Mouse (Mus musculus): ENCODE measurements around the gene Gon7. TPM values are rescaled to one million over a fixed set of nuclear protein-coding genes. Genes with fewer than 3 reads are reported as not detected.
A peak's percentile ranks its signal among the peaks of the same experiment; 100 is the strongest.

Gon7 gene
- polyA plus RNA-seq, 1 experiment from 2014 or later, result 55.0 TPM

DNA sequence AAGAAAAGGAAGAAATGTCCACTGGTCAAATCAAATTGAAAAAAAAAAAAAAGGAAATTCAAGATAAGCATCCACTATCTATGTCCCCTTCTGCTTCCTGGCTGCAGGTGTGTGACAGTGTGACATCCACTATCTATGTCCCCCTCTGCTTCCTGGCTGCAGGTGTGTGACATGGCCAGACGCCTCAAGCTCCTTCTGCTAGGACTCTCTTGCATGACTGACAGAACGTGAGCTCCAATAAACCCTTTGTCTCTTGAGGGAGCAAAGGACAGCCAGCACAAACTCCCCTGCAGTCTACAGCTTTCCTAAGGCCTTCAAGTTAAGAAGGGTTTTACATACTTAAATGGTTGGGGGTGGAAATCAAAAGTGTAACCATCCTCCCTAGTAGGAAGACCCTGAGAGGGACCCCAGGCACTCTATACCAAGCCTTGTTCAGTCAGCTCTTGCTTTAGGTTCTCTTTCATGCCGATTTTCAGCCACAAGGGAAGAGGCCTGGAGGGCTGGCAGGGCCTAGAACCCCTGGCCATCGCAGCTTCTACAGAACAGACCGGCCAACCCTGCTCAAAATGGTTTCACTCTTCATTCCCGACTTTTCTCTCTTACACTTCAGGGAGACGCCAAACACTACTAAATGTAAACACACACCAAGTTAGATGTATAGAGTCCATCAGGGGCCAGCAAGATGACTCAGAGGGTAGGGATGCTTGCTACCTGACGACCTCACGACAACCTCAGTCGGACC is 42.8 kb downstream of the Gon7 start:
- Histone ChIP-seq H3K4me1 (replicated peaks) (no peaks in the 10 kb centered on the region), H3K27me3 (no peaks in the 10 kb centered on the region), H3K4me3 (replicated peaks) (no peak overlapping the region), H3K9ac (replicated peaks) (no peak overlapping the region), H3K4me2 (replicated peaks) (no peak overlapping the region), H3K9me3 (no peaks in the 10 kb centered on the region), H3K27ac (no peak overlapping the region), H3K36me3 (no peaks in the 10 kb centered on the region)
- 81% methylated on average over 10 of the region's 10 CpGs for WGBS
- ATAC-seq, result no peak

DNA sequence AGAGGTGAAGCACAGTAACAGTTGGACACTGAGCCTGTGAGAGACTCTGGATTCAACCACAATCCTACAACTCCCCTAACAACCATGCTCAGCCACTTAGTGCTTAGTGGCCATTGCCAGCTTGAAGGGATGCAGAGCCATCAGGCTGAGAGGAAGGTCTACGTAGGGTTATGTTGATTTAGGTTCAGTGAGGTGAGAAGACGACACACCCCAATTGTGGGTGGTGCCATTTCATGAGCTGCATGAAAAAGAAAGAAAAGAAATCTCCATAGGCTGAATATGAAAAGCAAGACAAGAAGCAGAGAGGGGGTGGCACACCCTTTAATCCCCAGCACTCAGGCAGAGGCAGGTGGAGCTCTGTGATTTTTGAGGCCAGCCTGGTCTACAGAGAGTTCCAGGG is 43.5 kb downstream of the Gon7 start:
- no peak for ATAC-seq

GRCm38 (mm10) chr12:102713153-102713865 is 44.3 kb downstream of the Gon7 start:
- Histone ChIP-seq H3K36me3 (no peaks in the 10 kb centered on the region), H3K4me3 (replicated peaks) (no peak overlapping the region), H3K27ac (no peak overlapping the region), H3K27me3 (no peaks in the 10 kb centered on the region), H3K9me3 (no peaks in the 10 kb centered on the region), H3K4me1 (replicated peaks) (no peaks in the 10 kb centered on the region), H3K4me2 (replicated peaks) (no peak overlapping the region), H3K9ac (replicated peaks) (no peak overlapping the region)
- ATAC-seq, result no peak
- WGBS, result 80% methylated on average over 20 of the region's 20 CpGs

More for the DNA sequence above, 43.5 kb downstream of the Gon7 start:
- WGBS, result 79% methylated on average over 2 of the region's 2 CpGs
- no peaks in the 10 kb centered on the region for H3K36me3 ChIP-seq
- H3K9ac ChIP-seq (replicated peaks), result no peak overlapping the region
- H3K27ac ChIP-seq, result no peak overlapping the region
- H3K4me2 ChIP-seq (replicated peaks), result no peak overlapping the region
- H3K4me1 ChIP-seq (replicated peaks), result no peaks in the 10 kb centered on the region
- H3K27me3 ChIP-seq, result no peaks in the 10 kb centered on the region
- no peaks in the 10 kb centered on the region for H3K9me3 ChIP-seq
- H3K4me3 ChIP-seq (replicated peaks), result no peak overlapping the region

GRCm38 (mm10) chr12:102710851-102711375 is 46.7 kb downstream of the Gon7 start:
- Histone ChIP-seq H3K9me3 (no peaks in the 10 kb centered on the region), H3K36me3 (no peaks in the 10 kb centered on the region), H3K4me2 (replicated peaks) (no peak overlapping the region), H3K27me3 (0 out of 2 replicates have a peak, but pooled peaks cover 6% of the 10 kb centered on the region), H3K27ac (no peak overlapping the region), H3K4me1 (replicated peaks) (peaks cover 3% of the 10 kb centered on the region), H3K4me3 (replicated peaks) (no peak overlapping the region), H3K9ac (replicated peaks) (no peak overlapping the region)
- 42% methylated on average over 4 of the region's 4 CpGs for WGBS
- ATAC-seq, result no peak

- H3K27ac ChIP-seq, result no peak overlapping the region
- H3K9ac ChIP-seq (replicated peaks), result no peak overlapping the region
- H3K36me3 ChIP-seq, result no peaks in the 10 kb centered on the region
- no peaks in the 10 kb centered on the region for H3K9me3 ChIP-seq
- H3K4me3 ChIP-seq (replicated peaks), result no peak overlapping the region
- no peak overlapping the region for H3K4me2 ChIP-seq (replicated peaks)
- ATAC-seq, result no peak
- WGBS, result 97% methylated on average over 5 of the region's 5 CpGs
- 0 out of 2 replicates have a peak, but pooled peaks cover 6% of the 10 kb centered on the region for H3K27me3 ChIP-seq
- peaks cover 12% of the 10 kb centered on the region for H3K4me1 ChIP-seq (replicated peaks)
These were observed 47.7 kb downstream of the Gon7 start for GRCm38 (mm10) chr12:102709896-102710295.

- H3K9me3 ChIP-seq, result no peaks in the 10 kb centered on the region
- H3K4me1 ChIP-seq (replicated peaks), result peaks cover 23% of the 10 kb centered on the region
- WGBS, result 69% methylated on average over 11 of the region's 11 CpGs
- no peak overlapping the region for H3K4me3 ChIP-seq (replicated peaks)
- H3K27me3 ChIP-seq, result 0 out of 2 replicates have a peak, but pooled peaks cover 6% of the 10 kb centered on the region
- no peak for ATAC-seq
- no peaks in the 10 kb centered on the region for H3K36me3 ChIP-seq
- no peak overlapping the region; the same call in 1 of the 2 replicates for H3K9ac ChIP-seq (replicated peaks)
- no peak overlapping the region for H3K4me2 ChIP-seq (replicated peaks)
- no peak overlapping the region for H3K27ac ChIP-seq
These were observed 49.4 kb downstream of the Gon7 start for GRCm38 (mm10) chr12:102708220-102708619.

- Histone ChIP-seq H3K4me2 (replicated peaks) (no peak overlapping the region), H3K4me3 (replicated peaks) (no peak overlapping the region), H3K9me3 (no peaks in the 10 kb centered on the region), H3K27me3 (0 out of 2 replicates have a peak, but pooled peaks cover 6% of the 10 kb centered on the region), H3K4me1 (replicated peaks) (peaks cover 36% of the 10 kb centered on the region), H3K27ac (no peak overlapping the region), H3K9ac (replicated peaks) (no peak overlapping the region), H3K36me3 (no peaks in the 10 kb centered on the region)
- ATAC-seq, result no peak
- 93% methylated on average over 10 of the region's 10 CpGs for WGBS
These were observed 50.7 kb downstream of the Gon7 start for GRCm38 (mm10) chr12:102706833-102707463.

DNA sequence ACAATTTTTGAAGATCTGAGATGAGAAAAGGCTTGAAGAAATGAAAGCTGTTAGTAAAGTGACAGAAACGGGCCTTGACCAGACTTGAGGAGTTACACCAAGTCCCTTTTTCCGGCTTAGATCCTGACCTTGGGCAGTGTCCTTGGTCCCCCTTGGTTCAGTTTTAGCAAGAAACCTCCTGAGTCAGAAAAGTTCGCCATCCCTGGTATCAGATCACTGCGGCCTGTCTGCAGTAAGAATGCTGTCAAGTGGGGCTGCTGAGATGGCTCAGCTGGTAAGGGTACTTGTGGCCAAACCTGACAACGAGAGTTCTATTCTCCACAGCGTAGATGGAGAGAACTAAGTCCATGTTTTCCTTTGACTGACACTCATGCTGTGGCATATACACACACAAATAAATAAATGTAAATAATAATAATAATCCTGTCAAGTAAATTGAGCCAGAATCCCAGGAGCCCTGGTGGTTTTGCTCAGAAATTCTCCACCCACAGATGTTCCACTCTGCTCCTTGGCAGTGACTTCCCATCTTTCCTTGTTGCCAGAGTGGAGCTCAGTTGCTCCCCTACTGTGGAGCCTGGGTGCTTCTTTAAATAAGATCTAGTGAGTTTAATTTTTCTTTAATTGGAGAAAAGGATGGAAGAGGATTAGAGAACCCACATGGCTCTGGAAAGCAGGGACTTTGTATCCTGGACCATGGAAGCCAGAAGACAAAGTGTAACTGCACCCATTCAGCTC is 51.5 kb downstream of the Gon7 start:
- Histone ChIP-seq H3K27me3 (0 out of 2 replicates have a peak, but pooled peaks cover 6% of the 10 kb centered on the region), H3K4me2 (replicated peaks) (peak overlapping the region; percentile 89), H3K9ac (replicated peaks) (peak overlapping the region; percentile 81; the same call in 1 of the 2 replicates), H3K9me3 (no peaks in the 10 kb centered on the region), H3K4me1 (replicated peaks) (peaks cover 38% of the 10 kb centered on the region), H3K27ac (peak overlapping the region; percentile 89; the same call in 1 of the 2 replicates), H3K36me3 (no peaks in the 10 kb centered on the region), H3K4me3 (replicated peaks) (peak overlapping the region; percentile 75)
- no peak for ATAC-seq
- WGBS, result 76% methylated on average over 6 of the region's 6 CpGs

- peak; percentile 82 for ATAC-seq
- H3K27me3 ChIP-seq, result 0 out of 2 replicates have a peak, but pooled peaks cover 6% of the 10 kb centered on the region
- peak overlapping the region; percentile 81 for H3K9ac ChIP-seq (replicated peaks)
- peak overlapping the region; percentile 89 for H3K4me2 ChIP-seq (replicated peaks)
- no peaks in the 10 kb centered on the region for H3K36me3 ChIP-seq
- H3K4me1 ChIP-seq (replicated peaks), result peaks cover 38% of the 10 kb centered on the region
- H3K4me3 ChIP-seq (replicated peaks), result peak overlapping the region; percentile 75
- WGBS, result 2% methylated on average over 40 of the region's 45 CpGs
- no peaks in the 10 kb centered on the region for H3K9me3 ChIP-seq
- H3K27ac ChIP-seq, result peak overlapping the region; percentile 89
These were observed 52.3 kb downstream of the Gon7 start for GRCm38 (mm10) chr12:102705216-102705871.

GRCm38 (mm10) chr12:102704457-102705198 is 53.0 kb downstream of the Gon7 start, which contains the start of gene Itpk1:
Gene Itpk1, minus strand, starts transcription at chr12:102704930.
- H3K4me1 ChIP-seq (replicated peaks), result peaks cover 42% of the 10 kb centered on the region
- H3K4me2 ChIP-seq (replicated peaks), result peak within 1 kb of the TSS; percentile 89
- WGBS, result 0% methylated on average over 52 of the region's 105 CpGs
- H3K27ac ChIP-seq, result peak within 1 kb of the TSS; percentile 89
- no peaks in the 10 kb centered on the region for H3K36me3 ChIP-seq
- H3K4me3 ChIP-seq (replicated peaks), result peak within 1 kb of the TSS; percentile 75
- ATAC-seq, result peak; percentile 83
- no peaks in the 10 kb centered on the region for H3K9me3 ChIP-seq
- H3K9ac ChIP-seq (replicated peaks), result peak within 1 kb of the TSS; percentile 81
- 0 out of 2 replicates have a peak, but pooled peaks cover 6% of the 10 kb centered on the region for H3K27me3 ChIP-seq
